In the genomic region with DNA sequence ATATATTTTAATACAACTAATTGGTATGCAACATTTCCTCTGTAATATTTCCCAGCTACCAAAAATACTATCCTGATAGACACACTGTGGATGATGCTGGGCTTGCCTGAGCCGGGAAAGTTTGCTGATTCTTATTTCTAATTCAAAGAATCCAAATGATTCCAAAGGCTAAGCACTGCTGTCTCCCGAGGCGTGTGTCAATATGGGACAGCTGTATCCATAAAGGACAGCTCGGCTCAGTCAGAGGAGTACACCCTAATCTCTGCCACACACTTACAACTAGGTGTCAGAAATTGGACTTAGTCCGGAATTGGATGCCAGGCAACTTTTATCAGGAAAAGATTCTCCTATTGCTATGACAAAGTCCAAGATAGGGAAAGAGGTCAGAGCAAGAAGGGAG, we compare ENCODE assay signal across 26 mouse cellular contexts.
A peak's percentile ranks its signal among the peaks of the same experiment; 100 is the strongest.
DNase-seq lines count a peak whose midpoint lies in the region; ATAC-seq lines count a peak whose summit lies in the region.
"Had no signal": no experiment of that assay in that cellular context is flagged by ENCODE, and none has a peak within 500 bp of the region (broad histone marks: within the 10 kb centered on the region; RNA-seq: fewer than 3 reads in every experiment).

No protein-coding gene starts in this region.

- 77% methylated on average over 5 of the region's 5 CpGs for whole genome bisulfite sequencing in forebrain, embryonic 16.5 days
- WGBS in forebrain, embryonic 11.5 days: 80% methylated on average over 5 of the region's 5 CpGs
- WGBS in intestine, embryonic 14.5 days: 77% methylated on average over 5 of the region's 5 CpGs
- WGBS in intestine, embryonic 16.5 days: 76% methylated on average over 5 of the region's 5 CpGs
- 46% methylated on average over 5 of the region's 5 CpGs for WGBS in lung, embryonic 15.5 days
- WGBS in midbrain, embryonic 15.5 days: 70% methylated on average over 5 of the region's 5 CpGs
- WGBS in midbrain, embryonic 16.5 days: 70% methylated on average over 5 of the region's 5 CpGs

- H3K9ac ChIP-seq in forebrain, embryonic 16.5 days (replicated peaks; ENCODE audit: low read depth, low read length): no peak overlapping the region
- H3K9ac ChIP-seq in forebrain, embryonic 11.5 days (ENCODE audit: low read length): no peak overlapping the region
- no peak overlapping the region for H3K9ac ChIP-seq in intestine, embryonic 14.5 days (ENCODE audit: low read length)
- H3K9ac ChIP-seq in intestine, embryonic 16.5 days (ENCODE audit: low read depth, low read length): no peak overlapping the region
- no peak overlapping the region for H3K9ac ChIP-seq in lung, embryonic 15.5 days
- no peak overlapping the region for H3K9ac ChIP-seq in midbrain, embryonic 15.5 days
- no peak overlapping the region for H3K9ac ChIP-seq in midbrain, embryonic 16.5 days (ENCODE audit: low read depth, low read length)
- H3K9ac ChIP-seq: embryonic facial prominence, embryonic 12.5 days; forebrain, embryonic 12.5 days had no signal

- H3K36me3 ChIP-seq in forebrain, embryonic 16.5 days (ENCODE audit: control insufficient read depth, insufficient read depth): no peaks in the 10 kb centered on the region
- no peaks in the 10 kb centered on the region for H3K36me3 ChIP-seq in forebrain, embryonic 11.5 days (ENCODE audit: control insufficient read depth, insufficient read depth, low read length)
- no peaks in the 10 kb centered on the region for H3K36me3 ChIP-seq in intestine, embryonic 14.5 days (ENCODE audit: control insufficient read depth, insufficient read depth, low read length)
- no peaks in the 10 kb centered on the region for H3K36me3 ChIP-seq in intestine, embryonic 16.5 days (ENCODE audit: control insufficient read depth, insufficient read depth, low read length)
- H3K36me3 ChIP-seq in lung, embryonic 15.5 days: no peaks in the 10 kb centered on the region
- no peaks in the 10 kb centered on the region for H3K36me3 ChIP-seq in midbrain, embryonic 15.5 days (replicated peaks)
- no peaks in the 10 kb centered on the region for H3K36me3 ChIP-seq in midbrain, embryonic 16.5 days (ENCODE audit: control insufficient read depth, insufficient read depth, low read length)
- H3K36me3 ChIP-seq: embryonic facial prominence, embryonic 10.5 days; embryonic facial prominence, embryonic 12.5 days; forebrain, embryonic 12.5 days; G1E had no signal

- no peak for DNase-seq in forebrain, embryonic 11.5 days (ENCODE audit: low spot score)
- peak; percentile 38 for DNase-seq in intestine, embryonic 14.5 days (ENCODE audit: low spot score)
- no peak for DNase-seq in lung, postnatal 25 days (ENCODE audit: low spot score)
- DNase-seq: adrenal gland, adult 8-10 months; adrenal gland, postnatal 14 days; adrenal gland, postnatal 36 days; B cell, adult 2 months; cerebellum, adult 11-12 months; cerebellum, adult 2 months; cerebellum, adult 9-10 months; cerebellum, postnatal 10 days; cerebellum, postnatal 25 days had no signal

- no peaks in the 10 kb centered on the region for H3K9me3 ChIP-seq in forebrain, embryonic 16.5 days (ENCODE audit: control insufficient read depth, low read length)
- H3K9me3 ChIP-seq in forebrain, embryonic 11.5 days (ENCODE audit: control insufficient read depth, low read length): no peaks in the 10 kb centered on the region
- H3K9me3 ChIP-seq in intestine, embryonic 14.5 days (ENCODE audit: control insufficient read depth, low read length): no peaks in the 10 kb centered on the region
- H3K9me3 ChIP-seq in intestine, embryonic 16.5 days (ENCODE audit: control insufficient read depth, low read length): no peaks in the 10 kb centered on the region
- no peaks in the 10 kb centered on the region for H3K9me3 ChIP-seq in lung, embryonic 15.5 days
- no peaks in the 10 kb centered on the region for H3K9me3 ChIP-seq in midbrain, embryonic 15.5 days
- no peaks in the 10 kb centered on the region for H3K9me3 ChIP-seq in midbrain, embryonic 16.5 days (replicated peaks; ENCODE audit: control insufficient read depth, low read length, poor library complexity, severe bottlenecking)
- H3K9me3 ChIP-seq: embryonic facial prominence, embryonic 10.5 days; embryonic facial prominence, embryonic 12.5 days; forebrain, embryonic 12.5 days had no signal

- no peaks in the 10 kb centered on the region for H3K4me1 ChIP-seq in forebrain, embryonic 16.5 days (replicated peaks; ENCODE audit: control insufficient read depth, insufficient read depth, low read length)
- H3K4me1 ChIP-seq in forebrain, embryonic 11.5 days (replicated peaks; ENCODE audit: control insufficient read depth, insufficient read depth, low read length): no peaks in the 10 kb centered on the region
- H3K4me1 ChIP-seq in intestine, embryonic 14.5 days (replicated peaks; ENCODE audit: control insufficient read depth, insufficient read depth, low read length): no peaks in the 10 kb centered on the region
- H3K4me1 ChIP-seq in intestine, embryonic 16.5 days (ENCODE audit: control insufficient read depth, insufficient read depth, low read length): no peaks in the 10 kb centered on the region
- no peaks in the 10 kb centered on the region for H3K4me1 ChIP-seq in lung, embryonic 15.5 days
- no peaks in the 10 kb centered on the region for H3K4me1 ChIP-seq in midbrain, embryonic 15.5 days
- peaks cover 4% of the 10 kb centered on the region; the same call in 1 of the 2 replicates for H3K4me1 ChIP-seq in midbrain, embryonic 16.5 days (ENCODE audit: control insufficient read depth, insufficient read depth, low read length)
- H3K4me1 ChIP-seq: embryonic facial prominence, embryonic 10.5 days; embryonic facial prominence, embryonic 12.5 days; forebrain, embryonic 12.5 days had no signal

- no peak overlapping the region for H3K27ac ChIP-seq in forebrain, embryonic 16.5 days (ENCODE audit: low read length)
- no peak overlapping the region for H3K27ac ChIP-seq in forebrain, embryonic 11.5 days (ENCODE audit: low read depth, low read length)
- H3K27ac ChIP-seq in intestine, embryonic 14.5 days (ENCODE audit: low read depth): no peak overlapping the region
- H3K27ac ChIP-seq in intestine, embryonic 16.5 days (ENCODE audit: low read length): no peak overlapping the region
- no peak overlapping the region for H3K27ac ChIP-seq in lung, embryonic 15.5 days
- H3K27ac ChIP-seq in midbrain, embryonic 15.5 days: no peak overlapping the region
- no peak overlapping the region for H3K27ac ChIP-seq in midbrain, embryonic 16.5 days (ENCODE audit: low read length)
- H3K27ac ChIP-seq: embryonic facial prominence, embryonic 10.5 days; embryonic facial prominence, embryonic 12.5 days; forebrain, embryonic 12.5 days had no signal

- H3K27me3 ChIP-seq in forebrain, embryonic 16.5 days (replicated peaks; ENCODE audit: control insufficient read depth, insufficient read depth, low read length): no peaks in the 10 kb centered on the region
- no peaks in the 10 kb centered on the region for H3K27me3 ChIP-seq in forebrain, embryonic 11.5 days (ENCODE audit: control insufficient read depth, insufficient read depth, low read length)
- H3K27me3 ChIP-seq in intestine, embryonic 14.5 days (replicated peaks; ENCODE audit: control insufficient read depth, insufficient read depth, low read length): no peaks in the 10 kb centered on the region
- H3K27me3 ChIP-seq in intestine, embryonic 16.5 days (replicated peaks; ENCODE audit: control insufficient read depth, insufficient read depth, low read length): no peaks in the 10 kb centered on the region
- H3K27me3 ChIP-seq in lung, embryonic 15.5 days: no peaks in the 10 kb centered on the region
- no peaks in the 10 kb centered on the region for H3K27me3 ChIP-seq in midbrain, embryonic 15.5 days (replicated peaks)
- H3K27me3 ChIP-seq in midbrain, embryonic 16.5 days (ENCODE audit: control insufficient read depth, insufficient read depth, low read depth, low read length): no peaks in the 10 kb centered on the region
- H3K27me3 ChIP-seq: CH12.LX; embryonic facial prominence, embryonic 12.5 days; forebrain, embryonic 12.5 days; Patski had no signal

- no peak overlapping the region for H3K4me3 ChIP-seq in forebrain, embryonic 16.5 days (replicated peaks; ENCODE audit: low read length)
- no peak overlapping the region for H3K4me3 ChIP-seq in forebrain, embryonic 11.5 days (ENCODE audit: low read depth, low read length)
- no peak overlapping the region for H3K4me3 ChIP-seq in intestine, embryonic 14.5 days (ENCODE audit: low read depth, low read length)
- H3K4me3 ChIP-seq in intestine, embryonic 16.5 days (ENCODE audit: low read length): no peak overlapping the region
- no peak overlapping the region for H3K4me3 ChIP-seq in lung, embryonic 15.5 days
- H3K4me3 ChIP-seq in midbrain, embryonic 15.5 days: no peak overlapping the region
- H3K4me3 ChIP-seq in midbrain, embryonic 16.5 days (ENCODE audit: low read depth, low read length): no peak overlapping the region
- H3K4me3 ChIP-seq: embryonic facial prominence, embryonic 10.5 days; embryonic facial prominence, embryonic 12.5 days; forebrain, embryonic 12.5 days had no signal

- no peak overlapping the region for H3K4me2 ChIP-seq in forebrain, embryonic 16.5 days (ENCODE audit: low read length)
- H3K4me2 ChIP-seq in forebrain, embryonic 11.5 days (ENCODE audit: low read depth, low read length, severe bottlenecking): no peak overlapping the region
- no peak overlapping the region for H3K4me2 ChIP-seq in intestine, embryonic 14.5 days (ENCODE audit: low read length)
- H3K4me2 ChIP-seq in intestine, embryonic 16.5 days (ENCODE audit: low read depth, low read length): no peak overlapping the region
- no peak overlapping the region for H3K4me2 ChIP-seq in lung, embryonic 15.5 days
- H3K4me2 ChIP-seq in midbrain, embryonic 15.5 days: no peak overlapping the region
- no peak overlapping the region for H3K4me2 ChIP-seq in midbrain, embryonic 16.5 days (ENCODE audit: low read length)
- H3K4me2 ChIP-seq: embryonic facial prominence, embryonic 12.5 days; forebrain, embryonic 12.5 days had no signal

- 0 out of 2 replicates have a peak, but pooled peaks have one; percentile 43 for ATAC-seq in forebrain, embryonic 16.5 days
- ATAC-seq in forebrain, embryonic 11.5 days (replicated peaks; ENCODE audit: low FRiP score): no peak
- no peak for ATAC-seq in intestine, embryonic 14.5 days (replicated peaks; ENCODE audit: low FRiP score, low TSS enrichment, low read depth)
- ATAC-seq in intestine, embryonic 16.5 days: no peak
- ATAC-seq in lung, embryonic 15.5 days (ENCODE audit: borderline replicate concordance, extremely low read depth, low FRiP score, low TSS enrichment): 0 out of 2 replicates have a peak, but pooled peaks have one; percentile 75
- ATAC-seq in midbrain, embryonic 15.5 days (replicated peaks): 0 out of 2 replicates have a peak, but pooled peaks have one; percentile 24
- no peak for ATAC-seq in midbrain, embryonic 16.5 days
- ATAC-seq: activated CD4-positive, CD25-positive, alpha-beta regulatory T cell, adult 4 months; CD4-positive, CD25-positive, alpha-beta regulatory T cell, adult 4 months; forebrain, embryonic 14.5 days; Patski had no signal

Comparison
In these comparisons a context has a peak if more than half of its experiments do, and no peak if none do; other contexts are left out.
1. ATAC-seq: peak in forebrain, embryonic 16.5 days (single experiment), lung, embryonic 15.5 days (single experiment) and midbrain, embryonic 15.5 days (single experiment); none in forebrain, embryonic 11.5 days (single experiment), intestine, embryonic 14.5 days (single experiment), intestine, embryonic 16.5 days (single experiment) and midbrain, embryonic 16.5 days (single experiment).